Mouse (Mus musculus) stomach, adult 2 months (tissue): Measurements from ENCODE around the gene Mrps36. TPM values are rescaled to one million over a fixed set of nuclear protein-coding genes. Genes with fewer than 3 reads are reported as not detected.

ENCODE experiments used
- polyA plus RNA-seq: library from polyadenylated mRNA; depleted of rRNA; stranded (reverse); fragments of >200 nt; gene quantifications from 2 replicates; pipeline ENCODE4 v1.2.3, GENCODE M21; 2012; rRNA removed

The Mrps36 gene
- 10.3 and 11.9 TPM in 2 replicates for polyA plus RNA-seq

GRCm38 (mm10) chr13:100744036-100744744 is at the start of gene Mrps36:
TSS of gene Mrps36 (minus strand) at chr13:100744659.

GRCm38 (mm10) chr13:100786414-100786867 is 42.0 kb upstream of the Mrps36 start, which contains the start of gene Ccnb1:
TSS of gene Ccnb1 (minus strand) at chr13:100786570.

GRCm38 (mm10) chr13:100775252-100776055 is 31.0 kb upstream of the Mrps36 start, which contains the start of gene Cenph:
TSS of gene Cenph (minus strand) at chr13:100775899.

GRCm38 (mm10) chr13:100730861-100731176 is 13.6 kb downstream of the Mrps36 start, which contains the start of gene Cdk7:
TSS of gene Cdk7 (minus strand) at chr13:100730939.

Other genes with a start within 250 kb of the Mrps36 start
- gene Ocln, start 191.9 kb downstream of the Mrps36 start, polyA plus RNA-seq = 3.3 and 5.5 TPM in 2 replicates
- 4.3 and 5.3 TPM in 2 replicates for gene Marveld2, start 127.7 kb downstream of the Mrps36 start, polyA plus RNA-seq
- gene Ak6, start 93.7 kb downstream of the Mrps36 start, polyA plus RNA-seq = 4.1 and 4.6 TPM in 2 replicates
- gene Rad17, start 93.6 kb downstream of the Mrps36 start, polyA plus RNA-seq = 0.14 and 0.57 TPM in 2 replicates
- gene Taf9, start 93.1 kb downstream of the Mrps36 start, polyA plus RNA-seq = not detected in 2 replicates
- 0.24 and 0.35 TPM in 2 replicates for gene Ccdc125, start 74.9 kb downstream of the Mrps36 start, polyA plus RNA-seq
- 3.8 and 5.3 TPM in 2 replicates for gene Cdk7, start 13.7 kb downstream of the Mrps36 start, polyA plus RNA-seq
- gene Cenph, start 31.2 kb upstream of the Mrps36 start, polyA plus RNA-seq = 0.09 TPM in 1 of 2 replicates, not detected in the other
- 2.4 and 3.7 TPM in 2 replicates for gene Ccnb1, start 41.9 kb upstream of the Mrps36 start, polyA plus RNA-seq
- 5.9 and 6.8 TPM in 2 replicates for gene Slc30a5, start 88.8 kb upstream of the Mrps36 start, polyA plus RNA-seq